Mouse (Mus musculus): Measurements from ENCODE around the gene Rsph1. TPM values are rescaled to one million over a fixed set of nuclear protein-coding genes. Genes with fewer than 3 reads are reported as not detected.

Gene Rsph1
- polyA plus RNA-seq, 1 experiment from 2014 or later, result 2.6 TPM

- Histone ChIP-seq H3K4me3 (ENCODE audit: low read depth, low read length) (no peak overlapping the region), H3K27me3 (ENCODE audit: control insufficient read depth, insufficient read depth, low read length) (no peaks in the 10 kb centered on the region), H3K9me3 (ENCODE audit: control insufficient read depth, low read length) (no peaks in the 10 kb centered on the region), H3K4me1 (replicated peaks; ENCODE audit: control insufficient read depth, insufficient read depth, low read length) (peaks cover 6% of the 10 kb centered on the region; the same call in 1 of the 2 replicates), H3K36me3 (ENCODE audit: control insufficient read depth, insufficient read depth, low read length) (no peaks in the 10 kb centered on the region), H3K9ac (ENCODE audit: low read length) (no peak overlapping the region), H3K27ac (ENCODE audit: low read depth, low read length) (no peak overlapping the region), H3K4me2 (ENCODE audit: low read depth, low read length, severe bottlenecking) (no peak overlapping the region)
- ATAC-seq (replicated peaks; ENCODE audit: low FRiP score) (no peak), DNase-seq (ENCODE audit: low spot score) (no peak)
- 94% methylated on average over 3 of the region's 3 CpGs for WGBS
These were observed 10.0 kb upstream of the Rsph1 start for GRCm38 (mm10) chr17:31287216-31287615.

- no peak within 1 kb of the TSS for H3K27ac ChIP-seq (ENCODE audit: low read depth, low read length)
- H3K9ac ChIP-seq (ENCODE audit: low read length), result no peak within 1 kb of the TSS
- peaks cover 10% of the 10 kb centered on the region; the same call in 1 of the 2 replicates for H3K4me1 ChIP-seq (replicated peaks; ENCODE audit: control insufficient read depth, insufficient read depth, low read length)
- 97% methylated on average over 1 of the region's 1 CpGs for WGBS
- no peak within 1 kb of the TSS for H3K4me3 ChIP-seq (ENCODE audit: low read depth, low read length)
- no peaks in the 10 kb centered on the region for H3K36me3 ChIP-seq (ENCODE audit: control insufficient read depth, insufficient read depth, low read length)
- no peaks in the 10 kb centered on the region for H3K9me3 ChIP-seq (ENCODE audit: control insufficient read depth, low read length)
- DNase-seq (ENCODE audit: low spot score) (no peak), ATAC-seq (replicated peaks; ENCODE audit: low FRiP score) (no peak)
- H3K4me2 ChIP-seq (ENCODE audit: low read depth, low read length, severe bottlenecking), result no peak within 1 kb of the TSS
- no peaks in the 10 kb centered on the region for H3K27me3 ChIP-seq (ENCODE audit: control insufficient read depth, insufficient read depth, low read length)
These were observed 9.3 kb upstream of the Rsph1 start, which contains the start of gene Slc37a1 for GRCm38 (mm10) chr17:31286492-31286891. Gene Slc37a1 (plus strand): TSS chr17:31286792.

GRCm38 (mm10) chr17:31285867-31286266 lies 8.7 kb upstream of the Rsph1 start:
- no peaks in the 10 kb centered on the region for H3K36me3 ChIP-seq (ENCODE audit: control insufficient read depth, insufficient read depth, low read length)
- no peak overlapping the region for H3K4me3 ChIP-seq (ENCODE audit: low read depth, low read length)
- DNase-seq (ENCODE audit: low spot score) (no peak), ATAC-seq (replicated peaks; ENCODE audit: low FRiP score) (no peak)
- H3K9ac ChIP-seq (ENCODE audit: low read length), result no peak overlapping the region
- H3K9me3 ChIP-seq (ENCODE audit: control insufficient read depth, low read length), result no peaks in the 10 kb centered on the region
- peaks cover 10% of the 10 kb centered on the region; the same call in 1 of the 2 replicates for H3K4me1 ChIP-seq (replicated peaks; ENCODE audit: control insufficient read depth, insufficient read depth, low read length)
- H3K4me2 ChIP-seq (ENCODE audit: low read depth, low read length, severe bottlenecking), result no peak overlapping the region
- no peaks in the 10 kb centered on the region for H3K27me3 ChIP-seq (ENCODE audit: control insufficient read depth, insufficient read depth, low read length)
- WGBS, result 86% methylated on average over 2 of the region's 2 CpGs
- H3K27ac ChIP-seq (ENCODE audit: low read depth, low read length), result no peak overlapping the region

GRCm38 (mm10) chr17:31282687-31283053 lies 5.5 kb upstream of the Rsph1 start:
- Histone ChIP-seq H3K4me3 (ENCODE audit: low read depth, low read length) (no peak overlapping the region), H3K4me2 (ENCODE audit: low read depth, low read length, severe bottlenecking) (no peak overlapping the region), H3K27me3 (ENCODE audit: control insufficient read depth, insufficient read depth, low read length) (no peaks in the 10 kb centered on the region), H3K9ac (ENCODE audit: low read length) (no peak overlapping the region), H3K9me3 (ENCODE audit: control insufficient read depth, low read length) (no peaks in the 10 kb centered on the region), H3K27ac (ENCODE audit: low read depth, low read length) (no peak overlapping the region), H3K36me3 (ENCODE audit: control insufficient read depth, insufficient read depth, low read length) (no peaks in the 10 kb centered on the region), H3K4me1 (replicated peaks; ENCODE audit: control insufficient read depth, insufficient read depth, low read length) (peaks cover 7% of the 10 kb centered on the region; the same call in 1 of the 2 replicates)
- WGBS, result 10% methylated on average over 7 of the region's 7 CpGs
- no peak for ATAC-seq (replicated peaks; ENCODE audit: low FRiP score)
- DNase-seq (ENCODE audit: low spot score), result no peak

- Histone ChIP-seq H3K4me3 (ENCODE audit: low read depth, low read length) (no peak overlapping the region), H3K36me3 (ENCODE audit: control insufficient read depth, insufficient read depth, low read length) (no peaks in the 10 kb centered on the region), H3K9me3 (ENCODE audit: control insufficient read depth, low read length) (no peaks in the 10 kb centered on the region), H3K27me3 (ENCODE audit: control insufficient read depth, insufficient read depth, low read length) (no peaks in the 10 kb centered on the region), H3K27ac (ENCODE audit: low read depth, low read length) (no peak overlapping the region), H3K4me1 (replicated peaks; ENCODE audit: control insufficient read depth, insufficient read depth, low read length) (peaks cover 7% of the 10 kb centered on the region; the same call in 1 of the 2 replicates), H3K9ac (ENCODE audit: low read length) (no peak overlapping the region), H3K4me2 (ENCODE audit: low read depth, low read length, severe bottlenecking) (no peak overlapping the region)
- DNase-seq (ENCODE audit: low spot score) (no peak), ATAC-seq (replicated peaks; ENCODE audit: low FRiP score) (no peak)
- 45% methylated on average over 19 of the region's 19 CpGs for WGBS
These were observed 4.9 kb upstream of the Rsph1 start for GRCm38 (mm10) chr17:31281830-31282686.

GRCm38 (mm10) chr17:31280269-31280668 lies 3.1 kb upstream of the Rsph1 start:
- Histone ChIP-seq H3K9me3 (ENCODE audit: control insufficient read depth, low read length) (no peaks in the 10 kb centered on the region), H3K4me1 (replicated peaks; ENCODE audit: control insufficient read depth, insufficient read depth, low read length) (peaks cover 7% of the 10 kb centered on the region; the same call in 1 of the 2 replicates), H3K27ac (ENCODE audit: low read depth, low read length) (no peak overlapping the region), H3K4me3 (ENCODE audit: low read depth, low read length) (no peak overlapping the region), H3K27me3 (ENCODE audit: control insufficient read depth, insufficient read depth, low read length) (no peaks in the 10 kb centered on the region), H3K9ac (ENCODE audit: low read length) (no peak overlapping the region), H3K36me3 (ENCODE audit: control insufficient read depth, insufficient read depth, low read length) (no peaks in the 10 kb centered on the region), H3K4me2 (ENCODE audit: low read depth, low read length, severe bottlenecking) (no peak overlapping the region)
- WGBS, result 85% methylated on average over 6 of the region's 6 CpGs
- DNase-seq (ENCODE audit: low spot score) (no peak), ATAC-seq (replicated peaks; ENCODE audit: low FRiP score) (no peak)

- no peaks in the 10 kb centered on the region for H3K27me3 ChIP-seq (ENCODE audit: control insufficient read depth, insufficient read depth, low read length)
- no peak overlapping the region for H3K4me3 ChIP-seq (ENCODE audit: low read depth, low read length)
- ATAC-seq (replicated peaks; ENCODE audit: low FRiP score) (no peak), DNase-seq (ENCODE audit: low spot score) (no peak)
- H3K4me2 ChIP-seq (ENCODE audit: low read depth, low read length, severe bottlenecking), result no peak overlapping the region
- peaks cover 7% of the 10 kb centered on the region; the same call in 1 of the 2 replicates for H3K4me1 ChIP-seq (replicated peaks; ENCODE audit: control insufficient read depth, insufficient read depth, low read length)
- 85% methylated on average over 9 of the region's 9 CpGs for WGBS
- H3K9me3 ChIP-seq (ENCODE audit: control insufficient read depth, low read length), result no peaks in the 10 kb centered on the region
- no peak overlapping the region for H3K27ac ChIP-seq (ENCODE audit: low read depth, low read length)
- H3K36me3 ChIP-seq (ENCODE audit: control insufficient read depth, insufficient read depth, low read length), result no peaks in the 10 kb centered on the region
- no peak overlapping the region for H3K9ac ChIP-seq (ENCODE audit: low read length)
These were observed 2.4 kb upstream of the Rsph1 start for GRCm38 (mm10) chr17:31279541-31279940.

- H3K27ac ChIP-seq (ENCODE audit: low read depth, low read length), result no peak overlapping the region
- H3K4me3 ChIP-seq (ENCODE audit: low read depth, low read length), result no peak overlapping the region
- H3K9me3 ChIP-seq (ENCODE audit: control insufficient read depth, low read length), result no peaks in the 10 kb centered on the region
- H3K9ac ChIP-seq (ENCODE audit: low read length), result no peak overlapping the region
- peaks cover 7% of the 10 kb centered on the region; the same call in 1 of the 2 replicates for H3K4me1 ChIP-seq (replicated peaks; ENCODE audit: control insufficient read depth, insufficient read depth, low read length)
- H3K36me3 ChIP-seq (ENCODE audit: control insufficient read depth, insufficient read depth, low read length), result no peaks in the 10 kb centered on the region
- H3K4me2 ChIP-seq (ENCODE audit: low read depth, low read length, severe bottlenecking), result no peak overlapping the region
- H3K27me3 ChIP-seq (ENCODE audit: control insufficient read depth, insufficient read depth, low read length), result no peaks in the 10 kb centered on the region
- no peak for ATAC-seq (replicated peaks; ENCODE audit: low FRiP score)
- WGBS, result 80% methylated on average over 4 of the region's 4 CpGs
- no peak for DNase-seq (ENCODE audit: low spot score)
These were observed 748 bp upstream of the Rsph1 start for GRCm38 (mm10) chr17:31277931-31278330.

All from forebrain, embryonic 11.5 days (tissue).